Comparison of ENCODE assay signal across 21 mouse cellular contexts in the genomic region with DNA sequence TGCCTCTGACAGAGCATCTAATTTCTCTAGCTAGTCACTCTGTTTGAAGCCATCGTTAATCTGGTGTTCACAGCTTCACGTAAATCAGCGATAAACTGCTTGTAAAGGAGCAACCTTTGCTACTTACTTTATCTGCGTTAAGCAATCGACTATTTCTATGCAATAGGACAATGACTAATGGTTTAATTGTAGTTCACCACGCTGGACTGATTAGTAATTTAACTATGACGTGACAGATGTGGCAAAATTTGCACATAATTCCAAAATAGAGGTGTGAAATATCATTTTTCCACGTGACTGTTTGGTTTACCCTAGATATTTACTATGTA. TPM values are rescaled to one million over a fixed set of nuclear protein-coding genes. Genes with fewer than 3 reads are reported as not detected.
DNase-seq lines count a peak whose midpoint lies in the region; ATAC-seq and TF ChIP-seq lines count a peak whose summit lies in the region.
"Had no signal": no experiment of that assay in that cellular context is flagged by ENCODE, and none has a peak within 500 bp of the region (broad histone marks: within the 10 kb centered on the region; RNA-seq: fewer than 3 reads in every experiment).

No protein-coding gene starts in this region.

- H3K4me1 ChIP-seq in heart, embryonic 13.5 days, result peaks cover 15% of the 10 kb centered on the region
- peaks cover 12% of the 10 kb centered on the region for H3K4me1 ChIP-seq in heart, postnatal 0 days (ENCODE audit: control insufficient read depth, insufficient read depth)
- H3K4me1 ChIP-seq in liver, adult 2 months (ENCODE audit: control insufficient read depth, insufficient read depth, low read length), result peaks cover 5% of the 10 kb centered on the region
- no peaks in the 10 kb centered on the region for H3K4me1 ChIP-seq in liver, embryonic 11.5 days (replicated peaks; ENCODE audit: control insufficient read depth, insufficient read depth, low read length)
- H3K4me1 ChIP-seq: embryonic facial prominence, embryonic 12.5 days; embryonic facial prominence, embryonic 15.5 days had no signal

- H3K36me3 ChIP-seq in heart, embryonic 13.5 days, result no peaks in the 10 kb centered on the region
- H3K36me3 ChIP-seq in heart, postnatal 0 days (replicated peaks; ENCODE audit: control insufficient read depth, insufficient read depth, low read length), result no peaks in the 10 kb centered on the region
- no peaks in the 10 kb centered on the region for H3K36me3 ChIP-seq in liver, adult 2 months (ENCODE audit: control insufficient read depth, insufficient read depth, low read length)
- H3K36me3 ChIP-seq in liver, embryonic 11.5 days (ENCODE audit: control insufficient read depth, insufficient read depth, low read length), result no peaks in the 10 kb centered on the region
- H3K36me3 ChIP-seq: embryonic facial prominence, embryonic 12.5 days; embryonic facial prominence, embryonic 15.5 days had no signal

- 71% methylated on average over 8 of the region's 8 CpGs for WGBS in heart, embryonic 13.5 days
- WGBS in heart, postnatal 0 days, result 56% methylated on average over 8 of the region's 8 CpGs
- WGBS in liver, adult 2 months, result 47% methylated on average over 8 of the region's 8 CpGs
- WGBS in liver, embryonic 11.5 days, result 72% methylated on average over 8 of the region's 8 CpGs

- H3K27me3 ChIP-seq in heart, embryonic 13.5 days (replicated peaks), result no peaks in the 10 kb centered on the region
- no peaks in the 10 kb centered on the region for H3K27me3 ChIP-seq in heart, postnatal 0 days (ENCODE audit: control insufficient read depth, insufficient read depth, low read length)
- H3K27me3 ChIP-seq in liver, adult 2 months (ENCODE audit: control insufficient read depth, insufficient read depth, low read length), result no peaks in the 10 kb centered on the region
- H3K27me3 ChIP-seq in liver, embryonic 11.5 days (replicated peaks; ENCODE audit: control insufficient read depth, insufficient read depth, low read length), result no peaks in the 10 kb centered on the region
- H3K27me3 ChIP-seq: embryonic facial prominence, embryonic 12.5 days; embryonic facial prominence, embryonic 15.5 days; Patski had no signal

- no peak overlapping the region for H3K4me2 ChIP-seq in heart, embryonic 13.5 days
- no peak overlapping the region for H3K4me2 ChIP-seq in heart, postnatal 0 days (ENCODE audit: low read depth, low read length)
- H3K4me2 ChIP-seq in liver, embryonic 11.5 days, result no peak overlapping the region
- H3K4me2 ChIP-seq: embryonic facial prominence, embryonic 12.5 days; embryonic facial prominence, embryonic 15.5 days; hindbrain, embryonic 14.5 days had no signal

- no peak for ATAC-seq in heart, embryonic 13.5 days (ENCODE audit: extremely low read depth, insufficient number of reproducible peaks, low FRiP score, low TSS enrichment)
- ATAC-seq in heart, postnatal 0 days (ENCODE audit: insufficient read depth, low read depth), result no peak
- ATAC-seq in liver, embryonic 11.5 days (replicated peaks; ENCODE audit: low FRiP score), result no peak
- ATAC-seq: forebrain, embryonic 14.5 days; forebrain, postnatal 0 days; inflammation-experienced regulatory T-cells, adult 6 months; Patski had no signal

- no peaks in the 10 kb centered on the region for H3K79me2 ChIP-seq in liver, adult 2 months (ENCODE audit: control insufficient read depth, insufficient read depth, low read length)

- no peak for TF ChIP-seq POLR2A in liver, adult 2 months (IDR thresholded peaks at IDR 0.05; ENCODE audit: extremely low read depth, insufficient read depth, low read length)

- no peak for TF ChIP-seq EP300 in heart, postnatal 0 days (IDR thresholded peaks at IDR 0.05; ENCODE audit: low read depth)

- intact Hi-C loops in gastrocnemius, adult 2 months (cut with DNase I), result no loop called here
- intact Hi-C loops in gastrocnemius, postnatal 14 days (cut with DNase I; ENCODE audit: low total_unique reads), result no loop called here
- intact Hi-C loops in heart, postnatal 10 days (cut with DNase I), result no loop called here

- TF ChIP-seq CTCF in gastrocnemius, adult 2 months (IDR thresholded peaks at IDR 0.05), result no peak
- no peak for TF ChIP-seq CTCF in heart, postnatal 0 days (IDR thresholded peaks at IDR 0.05; ENCODE audit: low read depth)
- TF ChIP-seq CTCF in liver, adult 2 months (IDR thresholded peaks at IDR 0.05; ENCODE audit: low read depth, low read length), result no peak

- DNase-seq in gastrocnemius, adult 2 months, result no peak
- no peak for DNase-seq in gastrocnemius, postnatal 14 days
- no peak for DNase-seq in heart, postnatal 10 days
- no peak for DNase-seq in heart, postnatal 0 days (ENCODE audit: low spot score)
- DNase-seq in heart, adult 11 months, result no peak
- peak; percentile 65 for DNase-seq in liver, adult 2 months (ENCODE audit: extremely low read depth, low read depth, low spot score)
- no peak for DNase-seq in liver, embryonic 11.5 days (ENCODE audit: low spot score)
- DNase-seq: adrenal gland, postnatal 14 days; cerebellum, adult 11 months; cerebellum, adult 9-11 months; forebrain, postnatal 0 days; gastrocnemius, postnatal 36 days; heart, postnatal 36 days had no signal

- no peaks in the 10 kb centered on the region for H3K9me3 ChIP-seq in heart, embryonic 13.5 days
- H3K9me3 ChIP-seq in heart, postnatal 0 days (replicated peaks; ENCODE audit: control insufficient read depth, low read length), result no peaks in the 10 kb centered on the region
- no peaks in the 10 kb centered on the region for H3K9me3 ChIP-seq in liver, embryonic 11.5 days (ENCODE audit: control insufficient read depth, low read length)
- H3K9me3 ChIP-seq: embryonic facial prominence, embryonic 12.5 days; embryonic facial prominence, embryonic 15.5 days had no signal

- no peak overlapping the region for H3K4me3 ChIP-seq in gastrocnemius, adult 2 months
- no peak overlapping the region for H3K4me3 ChIP-seq in heart, embryonic 13.5 days
- H3K4me3 ChIP-seq in heart, postnatal 0 days (ENCODE audit: low read depth, low read length), result no peak overlapping the region
- no peak overlapping the region for H3K4me3 ChIP-seq in liver, adult 2 months (ENCODE audit: insufficient read depth, low read depth, low read length)
- H3K4me3 ChIP-seq in liver, embryonic 11.5 days (ENCODE audit: low read depth, low read length), result no peak overlapping the region
- H3K4me3 ChIP-seq: embryonic facial prominence, embryonic 12.5 days; embryonic facial prominence, embryonic 15.5 days had no signal

- no peak overlapping the region for H3K9ac ChIP-seq in heart, embryonic 13.5 days
- H3K9ac ChIP-seq in heart, postnatal 0 days (replicated peaks; ENCODE audit: low read depth, low read length), result no peak overlapping the region; the same call in 1 of the 2 replicates
- H3K9ac ChIP-seq in liver, adult 2 months (ENCODE audit: low read depth, low read length), result no peak overlapping the region
- H3K9ac ChIP-seq in liver, embryonic 11.5 days (ENCODE audit: low read depth, low read length), result no peak overlapping the region
- H3K9ac ChIP-seq: embryonic facial prominence, embryonic 12.5 days; embryonic facial prominence, embryonic 15.5 days; forebrain, postnatal 0 days; hindbrain, embryonic 14.5 days had no signal

- H3K27ac ChIP-seq in gastrocnemius, adult 2 months, result peak overlapping the region; percentile 66
- 0 out of 2 replicates have a peak overlapping the region, but pooled peaks have one; percentile 4 for H3K27ac ChIP-seq in heart, embryonic 13.5 days (replicated peaks)
- peak overlapping the region; percentile 66 for H3K27ac ChIP-seq in heart, postnatal 0 days (ENCODE audit: low read depth)
- H3K27ac ChIP-seq in liver, adult 2 months (replicated peaks; ENCODE audit: insufficient read depth, low read depth, low read length), result no peak overlapping the region
- H3K27ac ChIP-seq in liver, embryonic 11.5 days (ENCODE audit: low read depth, low read length), result no peak overlapping the region
- H3K27ac ChIP-seq: embryonic facial prominence, embryonic 12.5 days; embryonic facial prominence, embryonic 15.5 days; hindbrain, embryonic 14.5 days; hindbrain, postnatal 0 days had no signal

RNA-seq across cellular contexts. Expression of a gene that starts 30.1 kb away (rescaled TPM):
- 10 to 100 TPM; 12.0 to 12.1 TPM for total RNA-seq in gastrocnemius, adult 2 months (2021)
- total RNA-seq in gastrocnemius, postnatal 14 days (2021), result 10 to 100 TPM; 13.9 to 16.8 TPM
- 21.1 and 21.6 TPM in 2 replicates for polyA plus RNA-seq in heart, embryonic 13.5 days (2015; fragmentation: Nextera tagmentation; extraction: Ambion mirVana)
- 10 to 100 TPM; 21.0 to 23.3 TPM for total RNA-seq in heart, postnatal 10 days (2021)
- 12.9 and 19.6 TPM in 2 replicates for total RNA-seq in heart, postnatal 0 days (2014; rRNA removed; ENCODE audit: low replicate concordance)
- polyA plus RNA-seq in heart, postnatal 0 days (2015; fragmentation: Nextera tagmentation; extraction: Ambion mirVana), result 14.7 and 16.3 TPM in 2 replicates
- 15.4 and 19.9 TPM in 2 replicates for total RNA-seq in liver, adult 2 months (2014; rRNA removed)
- polyA plus RNA-seq in liver, adult 2 months (2012; rRNA removed), result 5.6 and 7.5 TPM in 2 replicates
- polyA plus RNA-seq in liver, embryonic 11.5 days (2014; fragmentation: Nextera tagmentation; extraction: Ambion mirVana), result 25.2 and 26.7 TPM in 2 replicates

Comparison
In these comparisons a context has a peak if more than half of its experiments do, and no peak if none do; other contexts are left out.
1. H3K27ac ChIP-seq: peak in gastrocnemius, adult 2 months (single experiment), heart, embryonic 13.5 days (single experiment) and heart, postnatal 0 days (single experiment); none in liver, adult 2 months (single experiment) and liver, embryonic 11.5 days (single experiment).